Mouse (Mus musculus) Muller cell, postnatal 12 days (primary cell): ENCODE measurements around the gene Cpm.

Source experiments
- DNase-seq: peaks from one replicate; pipeline ENCODE4 v3.0.0-alpha.2; 2015; ENCODE audit errors: inconsistent ontology term

Gene Cpm

DNA sequence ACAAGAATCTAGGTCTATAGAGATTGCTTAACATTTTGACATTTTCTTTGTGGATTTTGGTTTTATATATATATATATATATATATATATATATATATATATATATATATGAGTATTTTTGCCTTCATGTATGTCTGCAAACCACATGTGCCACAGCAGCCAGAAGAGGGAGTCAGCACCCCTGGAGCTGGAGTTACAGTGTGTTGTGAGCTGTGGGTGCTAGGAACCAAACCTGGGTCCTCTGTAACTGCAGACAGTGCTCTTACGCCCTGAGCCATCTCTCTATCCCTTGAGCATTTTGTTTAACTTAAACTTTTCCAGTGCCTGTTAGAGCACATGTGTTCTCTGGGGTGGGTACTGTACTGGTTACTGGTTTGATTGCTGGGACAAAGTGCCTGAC lies 44.6 kb downstream of the Cpm start:
- no peak for DNase-seq

DNA sequence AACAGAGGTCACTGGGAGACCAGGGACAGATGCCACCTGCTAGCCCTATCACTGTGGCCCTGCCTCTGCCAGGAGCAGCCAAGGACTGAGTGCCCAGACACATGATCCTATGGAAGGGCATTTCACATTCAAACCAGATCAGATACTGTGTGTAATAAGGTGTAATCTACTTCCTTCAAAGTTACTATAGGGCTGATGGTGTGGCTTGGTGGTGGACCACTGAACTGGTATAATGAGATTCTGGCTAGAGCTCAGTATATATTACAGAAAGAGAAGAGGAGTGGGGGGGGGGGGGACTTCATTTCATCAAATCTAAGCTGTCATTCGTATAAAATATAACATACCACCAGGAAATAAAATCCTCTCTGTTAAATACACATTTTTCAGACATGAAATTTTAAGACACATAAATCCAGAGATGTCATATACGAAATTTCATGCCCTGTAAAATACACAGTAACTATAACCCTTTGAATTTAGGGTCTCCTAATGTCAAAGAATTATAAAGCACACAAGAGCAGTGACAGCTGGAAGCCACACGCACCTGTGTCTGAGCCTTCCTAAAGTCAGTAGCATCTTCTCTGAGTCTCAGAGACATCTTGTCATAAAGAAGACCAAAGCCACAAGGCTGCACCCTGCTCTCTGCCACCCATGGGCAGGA lies 45.2 kb downstream of the Cpm start:
- no peak for DNase-seq

- DNase-seq: peak; percentile 24
These were observed 46.1 kb downstream of the Cpm start for GRCm38 (mm10) chr10:117675096-117676035.

- DNase-seq: no peak
These were observed 46.8 kb downstream of the Cpm start for GRCm38 (mm10) chr10:117676036-117676643.

- DNase-seq: peak; percentile 30
These were observed 47.5 kb downstream of the Cpm start for GRCm38 (mm10) chr10:117676644-117677313.

DNA sequence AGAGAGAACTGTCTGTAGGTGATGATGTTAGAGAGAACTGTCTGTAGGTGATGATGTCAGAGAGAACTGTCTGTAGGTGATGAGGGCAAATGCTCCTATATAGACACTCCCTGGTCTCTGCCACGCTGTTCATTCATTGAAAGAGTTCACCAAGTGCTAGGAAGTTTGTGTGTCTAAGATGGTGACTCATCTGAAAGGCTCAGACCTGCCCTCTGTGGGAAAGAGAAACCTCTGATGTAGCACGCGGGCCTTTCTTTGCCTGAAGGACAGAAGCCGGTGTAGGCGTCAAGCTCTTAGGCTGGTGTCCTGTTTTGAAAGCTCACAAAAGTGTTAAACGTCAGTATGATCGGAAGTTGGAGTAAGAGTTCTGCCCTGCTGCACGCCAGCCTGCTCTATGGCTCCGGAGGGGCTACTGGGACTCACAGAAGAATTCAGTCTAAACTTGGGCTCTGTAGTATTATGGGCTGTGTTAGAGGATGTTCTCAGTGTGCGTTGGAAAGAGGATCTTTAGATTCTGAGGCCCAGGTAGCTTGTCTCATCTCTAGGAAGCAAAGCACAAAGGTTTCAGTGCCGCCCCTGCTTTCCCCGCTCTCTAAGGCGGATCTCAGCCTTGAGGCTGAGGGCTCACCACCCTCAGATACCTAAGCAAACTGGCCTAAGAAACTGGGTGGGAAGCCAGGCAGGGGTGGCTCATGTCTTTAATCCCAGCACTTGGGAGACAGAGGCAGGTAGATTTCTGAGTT lies 48.4 kb downstream of the Cpm start:
- DNase-seq: no peak

GRCm38 (mm10) chr10:117678357-117678756 lies 49.1 kb downstream of the Cpm start:
- DNase-seq: no peak

DNA sequence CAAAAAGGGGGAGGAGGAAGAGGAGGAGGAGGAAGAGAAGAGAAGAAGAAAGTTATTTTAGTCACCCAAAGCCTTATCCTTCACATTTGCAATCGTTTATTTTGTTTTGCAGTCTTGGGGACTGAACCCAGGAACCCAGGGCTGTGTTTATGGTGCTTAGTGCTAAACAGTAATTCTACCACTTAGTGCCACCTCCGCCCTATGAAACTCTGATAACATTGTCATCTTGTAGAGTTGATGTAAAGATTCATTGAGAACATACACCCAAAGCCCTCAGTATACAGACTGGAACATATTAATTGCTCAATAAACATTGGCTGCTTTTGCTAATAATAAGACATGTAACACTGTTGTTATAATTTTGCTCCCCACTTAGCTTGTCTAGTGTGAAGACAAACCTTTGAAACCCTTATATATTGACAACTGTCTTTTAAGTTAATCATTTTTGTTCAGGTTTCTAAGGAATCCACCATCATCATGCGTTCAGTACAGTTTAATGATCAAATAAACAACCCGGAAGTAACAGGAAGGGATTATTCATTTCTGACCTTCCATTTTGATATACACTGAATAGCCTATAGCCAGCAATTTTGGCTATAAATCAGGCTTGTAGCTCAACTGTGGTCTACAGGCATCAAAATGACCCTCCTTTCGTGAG lies 49.9 kb downstream of the Cpm start:
- no peak for DNase-seq

DNA sequence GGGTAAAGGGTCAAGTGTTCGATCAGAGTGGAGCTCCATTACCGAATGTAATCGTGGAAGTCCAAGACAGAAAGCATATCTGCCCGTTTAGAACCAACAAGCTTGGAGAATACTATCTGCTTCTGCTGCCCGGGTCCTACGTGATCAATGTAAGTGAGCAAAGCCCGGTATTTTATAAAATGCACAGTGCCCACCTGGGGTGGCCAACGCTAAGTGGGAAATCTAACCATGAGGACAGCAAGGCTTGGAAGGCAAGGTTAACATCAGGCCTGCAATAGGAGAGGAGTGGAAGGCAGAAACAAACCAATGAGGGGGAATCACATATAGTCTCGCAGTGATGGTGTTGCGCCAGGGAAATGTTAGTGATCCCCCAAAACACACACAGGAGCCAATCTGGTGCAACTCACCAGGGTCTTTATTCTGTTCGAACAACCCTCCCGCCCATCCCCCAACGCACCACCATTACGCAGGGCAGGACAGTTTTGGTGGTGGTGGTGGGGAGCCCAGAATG lies 50.7 kb downstream of the Cpm start:
- no peak for DNase-seq

GRCm38 (mm10) chr10:117680868-117681513 lies 51.7 kb downstream of the Cpm start:
- DNase-seq: no peak

DNA sequence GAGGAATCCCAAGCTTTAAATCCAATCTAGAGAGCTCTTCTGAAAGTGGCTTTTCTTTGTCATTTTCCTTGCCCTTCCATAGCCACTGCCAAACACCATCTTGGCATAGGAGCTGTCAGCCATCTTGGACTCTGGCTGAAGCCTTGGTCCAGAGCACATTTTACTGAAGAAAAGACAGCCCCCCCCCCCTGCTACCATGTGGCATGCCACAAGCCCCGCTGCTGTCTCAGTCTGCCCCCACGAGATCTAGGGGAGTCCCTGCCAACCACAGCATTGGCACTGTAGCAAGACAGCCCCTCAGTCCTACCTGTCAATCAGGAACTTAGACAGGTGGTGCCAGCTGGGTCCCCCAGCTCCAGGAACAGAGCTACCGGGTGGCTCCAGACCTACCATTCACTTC lies 52.2 kb downstream of the Cpm start:
- DNase-seq: no peak

DNA sequence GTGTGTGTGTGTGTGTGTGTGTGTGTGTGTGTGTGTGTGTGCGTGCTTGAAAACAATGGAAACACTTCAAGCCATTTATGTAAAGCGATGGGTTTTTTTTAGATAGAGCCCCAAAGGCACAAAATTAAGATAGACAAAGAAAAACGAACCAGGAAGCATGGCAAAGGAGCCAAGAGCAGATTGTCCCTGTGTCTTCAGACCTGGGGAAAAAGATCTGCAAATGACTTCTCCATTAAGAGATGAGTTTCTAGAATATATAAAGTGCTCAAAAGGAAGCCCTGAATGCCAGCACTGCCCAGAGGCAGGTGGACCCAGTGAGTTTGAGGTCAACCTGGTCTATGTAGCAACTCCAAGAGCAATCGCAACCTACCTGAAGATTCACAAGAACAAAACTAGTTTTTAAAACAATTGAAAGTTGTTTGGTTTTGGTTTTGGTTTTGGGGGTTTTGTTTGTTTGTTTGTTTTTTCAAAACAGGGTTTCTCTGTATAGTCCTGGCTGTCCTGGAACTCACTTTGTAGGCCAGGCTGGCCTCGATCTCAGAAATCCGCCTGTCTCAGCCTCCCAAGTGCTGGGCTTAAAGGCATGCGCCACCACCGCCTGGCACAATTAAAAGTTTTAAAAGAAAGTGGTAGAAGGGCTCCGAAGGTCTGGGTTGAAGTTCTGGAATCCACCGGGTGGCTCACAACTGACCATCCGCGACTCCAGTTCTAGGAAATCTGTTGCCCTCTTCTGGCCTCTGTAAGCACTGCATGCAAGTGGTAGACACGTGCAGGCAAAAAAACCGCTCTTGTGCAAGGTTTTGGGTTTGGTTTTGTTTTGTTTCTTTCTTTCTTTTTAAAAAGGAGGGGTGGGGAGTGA lies 52.9 kb downstream of the Cpm start:
- DNase-seq: no peak

- no peak for DNase-seq
These were observed 53.8 kb downstream of the Cpm start for GRCm38 (mm10) chr10:117682858-117683733.

DNA sequence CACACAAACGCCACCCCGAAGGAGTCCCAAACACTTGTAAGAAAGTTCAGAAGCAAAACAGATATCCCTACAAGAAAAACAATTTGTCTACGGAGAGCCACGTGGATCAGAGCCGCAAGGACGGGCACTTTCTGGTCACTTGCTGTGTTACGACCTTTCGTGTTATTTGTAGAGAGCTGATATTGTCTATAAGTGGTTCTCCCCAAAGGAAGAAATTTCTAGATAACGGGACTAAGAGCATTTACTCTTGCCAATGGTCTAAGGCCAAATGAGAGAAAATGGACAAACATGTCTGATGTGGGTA lies 54.4 kb downstream of the Cpm start:
- no peak for DNase-seq

- no peak for DNase-seq
These were observed 55.2 kb downstream of the Cpm start for GRCm38 (mm10) chr10:117684298-117685170.

GRCm38 (mm10) chr10:117685171-117685848 lies 56.0 kb downstream of the Cpm start:
- DNase-seq: no peak
